Mouse (Mus musculus): ENCODE results near the gene Bach2. TPM values are rescaled to one million over a fixed set of nuclear protein-coding genes. Genes with fewer than 3 reads are reported as not detected.

The Bach2 gene
- polyA plus RNA-seq, 1 experiment from 2014 or later: 12.2 TPM

GRCm38 (mm10) chr4:32304221-32304703, 65.7 kb downstream of the Bach2 start:
- Histone ChIP-seq H3K9ac (no peak overlapping the region), H3K9me3 (no peaks in the 10 kb centered on the region), H3K4me2 (replicated peaks) (peak overlapping the region; percentile 54), H3K4me1 (peaks cover 73% of the 10 kb centered on the region), H3K36me3 (no peaks in the 10 kb centered on the region), H3K27ac (peak overlapping the region; percentile 90), H3K4me3 (no peak overlapping the region), H3K27me3 (no peaks in the 10 kb centered on the region)
- WGBS: 5% methylated on average over 6 of the region's 6 CpGs
- peak; percentile 38 for ATAC-seq (ENCODE audit: low FRiP score, low read depth)

GRCm38 (mm10) chr4:32305036-32305615, 66.5 kb downstream of the Bach2 start:
- no peak for ATAC-seq (ENCODE audit: low FRiP score, low read depth)
- Histone ChIP-seq H3K4me1 (peaks cover 68% of the 10 kb centered on the region), H3K4me2 (replicated peaks) (peak overlapping the region; percentile 54), H3K4me3 (no peak overlapping the region), H3K27ac (peak overlapping the region; percentile 90), H3K36me3 (no peaks in the 10 kb centered on the region), H3K27me3 (no peaks in the 10 kb centered on the region), H3K9ac (no peak overlapping the region), H3K9me3 (no peaks in the 10 kb centered on the region)
- WGBS: 50% methylated on average over 18 of the region's 18 CpGs

- Histone ChIP-seq H3K9me3 (no peaks in the 10 kb centered on the region), H3K4me2 (replicated peaks) (peak overlapping the region; percentile 54), H3K36me3 (no peaks in the 10 kb centered on the region), H3K27ac (peak overlapping the region; percentile 90), H3K4me1 (peaks cover 65% of the 10 kb centered on the region), H3K4me3 (no peak overlapping the region), H3K27me3 (no peaks in the 10 kb centered on the region), H3K9ac (no peak overlapping the region)
- WGBS: 49% methylated on average over 6 of the region's 6 CpGs
- ATAC-seq (ENCODE audit: low FRiP score, low read depth): no peak
These were observed 67.1 kb downstream of the Bach2 start for GRCm38 (mm10) chr4:32305683-32306082.

GRCm38 (mm10) chr4:32306169-32306792, 67.7 kb downstream of the Bach2 start:
- Histone ChIP-seq H3K27me3 (no peaks in the 10 kb centered on the region), H3K27ac (peak overlapping the region; percentile 56; the same call in 1 of the 2 replicates), H3K4me2 (replicated peaks) (no peak overlapping the region), H3K4me3 (no peak overlapping the region), H3K4me1 (peaks cover 59% of the 10 kb centered on the region), H3K9me3 (no peaks in the 10 kb centered on the region), H3K36me3 (no peaks in the 10 kb centered on the region), H3K9ac (no peak overlapping the region)
- WGBS: 13% methylated on average over 3 of the region's 3 CpGs
- ATAC-seq (ENCODE audit: low FRiP score, low read depth): no peak

GRCm38 (mm10) chr4:32307215-32307614, 68.6 kb downstream of the Bach2 start:
- H3K9me3 ChIP-seq: no peaks in the 10 kb centered on the region
- no peak overlapping the region for H3K4me3 ChIP-seq
- no peaks in the 10 kb centered on the region for H3K36me3 ChIP-seq
- 77% methylated on average over 5 of the region's 5 CpGs for WGBS
- peaks cover 57% of the 10 kb centered on the region for H3K4me1 ChIP-seq
- no peak overlapping the region for H3K4me2 ChIP-seq (replicated peaks)
- no peak overlapping the region for H3K27ac ChIP-seq
- H3K9ac ChIP-seq: no peak overlapping the region
- no peaks in the 10 kb centered on the region for H3K27me3 ChIP-seq
- no peak for ATAC-seq (ENCODE audit: low FRiP score, low read depth)

- no peak overlapping the region for H3K4me2 ChIP-seq (replicated peaks)
- no peaks in the 10 kb centered on the region for H3K27me3 ChIP-seq
- ATAC-seq (ENCODE audit: low FRiP score, low read depth): no peak
- peaks cover 6% of the 10 kb centered on the region for H3K36me3 ChIP-seq
- WGBS: 50% methylated on average over 10 of the region's 10 CpGs
- no peak overlapping the region for H3K9ac ChIP-seq
- no peak overlapping the region for H3K4me3 ChIP-seq
- no peak overlapping the region for H3K27ac ChIP-seq
- H3K4me1 ChIP-seq: peaks cover 23% of the 10 kb centered on the region
- H3K9me3 ChIP-seq: peaks cover 5% of the 10 kb centered on the region
These were observed 73.8 kb downstream of the Bach2 start for GRCm38 (mm10) chr4:32312171-32312946.

- Histone ChIP-seq H3K27ac (no peak overlapping the region), H3K36me3 (peaks cover 19% of the 10 kb centered on the region), H3K4me1 (peaks cover 29% of the 10 kb centered on the region), H3K4me2 (replicated peaks) (no peak overlapping the region), H3K9me3 (peaks cover 11% of the 10 kb centered on the region), H3K4me3 (no peak overlapping the region), H3K9ac (no peak overlapping the region), H3K27me3 (no peaks in the 10 kb centered on the region)
- no peak for ATAC-seq (ENCODE audit: low FRiP score, low read depth)
- WGBS: 85% methylated on average over 3 of the region's 3 CpGs
These were observed 76.3 kb downstream of the Bach2 start for GRCm38 (mm10) chr4:32314919-32315318.

GRCm38 (mm10) chr4:32318608-32319007, 80.0 kb downstream of the Bach2 start:
- H3K36me3 ChIP-seq: peaks cover 28% of the 10 kb centered on the region
- 92% methylated on average over 1 of the region's 1 CpGs for WGBS
- ATAC-seq (ENCODE audit: low FRiP score, low read depth): no peak

GRCm38 (mm10) chr4:32319327-32319726, 80.7 kb downstream of the Bach2 start:
- WGBS: 84% methylated on average over 3 of the region's 3 CpGs
- no peak overlapping the region for H3K27ac ChIP-seq
- peaks cover 20% of the 10 kb centered on the region for H3K9me3 ChIP-seq
- peaks cover 22% of the 10 kb centered on the region; the same call in 1 of the 2 replicates for H3K4me1 ChIP-seq
- no peak overlapping the region for H3K9ac ChIP-seq
- H3K27me3 ChIP-seq: no peaks in the 10 kb centered on the region
- no peak overlapping the region for H3K4me2 ChIP-seq (replicated peaks)
- no peak for ATAC-seq (ENCODE audit: low FRiP score, low read depth)
- peaks cover 31% of the 10 kb centered on the region for H3K36me3 ChIP-seq
- H3K4me3 ChIP-seq: no peak overlapping the region

More at GRCm38 (mm10) chr4:32318608-32319007, 80.0 kb downstream of the Bach2 start:
- Histone ChIP-seq H3K27ac (no peak overlapping the region), H3K27me3 (no peaks in the 10 kb centered on the region), H3K4me2 (replicated peaks) (no peak overlapping the region), H3K4me3 (no peak overlapping the region), H3K9ac (no peak overlapping the region), H3K4me1 (peaks cover 23% of the 10 kb centered on the region), H3K9me3 (peaks cover 19% of the 10 kb centered on the region)

- no peak for ATAC-seq (ENCODE audit: low FRiP score, low read depth)
- H3K4me1 ChIP-seq: peaks cover 22% of the 10 kb centered on the region; the same call in 1 of the 2 replicates
- no peaks in the 10 kb centered on the region for H3K27me3 ChIP-seq
- no peak overlapping the region for H3K4me3 ChIP-seq
- H3K36me3 ChIP-seq: peaks cover 31% of the 10 kb centered on the region
- peaks cover 20% of the 10 kb centered on the region for H3K9me3 ChIP-seq
- H3K9ac ChIP-seq: no peak overlapping the region
- H3K4me2 ChIP-seq (replicated peaks): no peak overlapping the region
- no peak overlapping the region for H3K27ac ChIP-seq
- 74% methylated on average over 1 of the region's 1 CpGs for WGBS
These were observed 81.4 kb downstream of the Bach2 start for GRCm38 (mm10) chr4:32320039-32320438.

- H3K4me3 ChIP-seq: no peak overlapping the region
- H3K4me1 ChIP-seq: peaks cover 42% of the 10 kb centered on the region
- peaks cover 9% of the 10 kb centered on the region; the same call in 1 of the 2 replicates for H3K9me3 ChIP-seq
- H3K36me3 ChIP-seq: peaks cover 12% of the 10 kb centered on the region; the same call in 1 of the 2 replicates
- H3K27ac ChIP-seq: no peak overlapping the region
- no peaks in the 10 kb centered on the region for H3K27me3 ChIP-seq
- ATAC-seq (ENCODE audit: low FRiP score, low read depth): no peak
- WGBS: 90% methylated on average over 6 of the region's 6 CpGs
- H3K9ac ChIP-seq: no peak overlapping the region
- no peak overlapping the region for H3K4me2 ChIP-seq (replicated peaks)
These were observed 85.5 kb downstream of the Bach2 start for GRCm38 (mm10) chr4:32324111-32324510.

GRCm38 (mm10) chr4:32324967-32325366, 86.4 kb downstream of the Bach2 start:
- peaks cover 12% of the 10 kb centered on the region; the same call in 1 of the 2 replicates for H3K36me3 ChIP-seq
- ATAC-seq (ENCODE audit: low FRiP score, low read depth): no peak
- 80% methylated on average over 4 of the region's 4 CpGs for WGBS
- no peak overlapping the region for H3K9ac ChIP-seq
- no peak overlapping the region for H3K4me3 ChIP-seq
- no peaks in the 10 kb centered on the region for H3K27me3 ChIP-seq
- H3K9me3 ChIP-seq: peaks cover 9% of the 10 kb centered on the region; the same call in 1 of the 2 replicates
- H3K4me2 ChIP-seq (replicated peaks): no peak overlapping the region
- H3K4me1 ChIP-seq: peaks cover 34% of the 10 kb centered on the region
- no peak overlapping the region for H3K27ac ChIP-seq

Measured in limb, embryonic 13.5 days (tissue).